Mouse (Mus musculus) ES-E14 (cell line): Measurements from ENCODE around the gene Zfp748.

Source experiments
- CHD2 ChIP-seq: IDR thresholded peaks from 2 replicates; pipeline ENCODE4 v1.6.1; 2014; ENCODE audit warnings: mild to moderate bottlenecking, low read depth, low read length, inconsistent platforms
- HCFC1 ChIP-seq: IDR thresholded peaks from 2 replicates; pipeline ENCODE4 v1.6.1; 2012; ENCODE audit warnings: low read length, inconsistent platforms, borderline replicate concordance; ENCODE audit not compliant: insufficient read depth
- MAFK ChIP-seq: IDR thresholded peaks from 2 replicates; pipeline ENCODE4 v1.6.1; 2014; ENCODE audit warnings: mild to moderate bottlenecking, low read depth, low read length, inconsistent platforms; ENCODE audit not compliant: insufficient read depth
- ZC3H11A ChIP-seq: IDR thresholded peaks from 2 replicates; pipeline ENCODE4 v1.6.1; 2012; ENCODE audit warnings: low read depth, mild to moderate bottlenecking, inconsistent platforms, low read length, borderline replicate concordance
- ZNF384 ChIP-seq: IDR thresholded peaks from 2 replicates; pipeline ENCODE4 v1.6.1; 2012; ENCODE audit warnings: low read depth, low read length, inconsistent platforms

DNA sequence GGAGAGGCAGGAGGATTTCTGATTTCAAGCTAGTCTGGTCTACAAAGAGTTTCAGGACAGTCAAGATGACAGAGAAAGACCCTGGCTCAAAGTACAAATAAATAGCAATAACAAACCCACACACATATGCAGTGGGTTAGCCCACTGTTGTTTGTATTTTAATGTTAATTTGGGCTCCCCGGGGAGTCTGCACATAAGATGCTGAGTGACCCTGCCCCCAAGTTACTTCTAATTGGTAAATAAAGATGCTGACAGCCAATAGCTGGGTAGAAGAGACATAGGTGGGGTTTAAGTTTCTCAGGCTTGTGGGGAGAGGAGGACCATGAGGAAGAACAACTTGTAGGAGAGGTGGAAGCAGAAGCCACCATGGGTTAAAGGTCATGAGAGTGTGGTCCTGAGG lies 7.7 kb downstream of the Zfp748 start:
- TF ChIP-seq HCFC1 (no peak), ZNF384 (no peak), MAFK (no peak), ZC3H11A (no peak), CHD2 (no peak)
